Mouse (Mus musculus): ENCODE measurements at regions not wholly inside any gene's neighbourhood (a gene's known extent, or its start where the extent isn't known, plus 50 kb on each side); places are given as distances from the start of the nearest gene placed in this dataset.

DNA sequence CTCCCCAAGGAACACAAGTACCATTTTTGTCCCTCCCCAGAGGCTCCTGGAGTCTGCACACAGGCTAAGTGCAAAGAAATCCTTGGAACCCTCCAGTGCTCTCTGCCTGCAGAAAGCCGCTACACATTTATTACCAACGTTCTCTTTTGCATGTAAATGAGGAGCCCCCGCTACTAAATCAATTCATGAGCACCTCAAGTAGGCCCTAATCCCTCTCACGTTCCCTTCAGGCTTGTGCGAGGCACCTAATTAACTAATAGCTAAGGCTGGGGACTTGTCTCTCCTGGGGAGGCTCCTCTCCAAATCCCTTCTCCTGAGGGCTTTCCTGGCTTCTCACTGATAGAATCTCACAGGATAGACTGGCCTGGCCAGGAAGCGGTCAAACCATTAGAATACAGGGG lies 568.6 kb upstream of the Adam5 start:
- no peak for DNase-seq (ENCODE audit: low spot score in 2 of 2)

DNA sequence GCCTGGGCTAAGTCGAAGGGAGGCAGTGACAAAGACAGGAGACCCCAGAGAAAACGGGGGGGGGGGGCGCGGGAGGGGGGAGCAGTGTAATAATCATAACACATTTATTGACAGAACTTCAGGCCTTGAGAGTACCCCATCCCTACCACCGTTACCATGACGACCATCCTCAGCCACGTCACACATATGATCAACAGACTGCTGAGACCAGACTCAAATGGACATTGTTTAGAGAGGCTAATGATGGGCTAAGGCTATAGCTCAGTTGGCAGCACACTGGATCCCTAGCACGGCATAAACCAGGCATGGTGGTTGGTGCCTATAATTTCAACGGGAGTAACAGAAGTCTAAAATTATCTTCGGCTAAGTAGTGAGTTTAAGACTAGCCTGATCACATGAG lies 565.8 kb upstream of the Adam5 start:
- DNase-seq (ENCODE audit: low spot score in 2 of 2), result no peak

DNA sequence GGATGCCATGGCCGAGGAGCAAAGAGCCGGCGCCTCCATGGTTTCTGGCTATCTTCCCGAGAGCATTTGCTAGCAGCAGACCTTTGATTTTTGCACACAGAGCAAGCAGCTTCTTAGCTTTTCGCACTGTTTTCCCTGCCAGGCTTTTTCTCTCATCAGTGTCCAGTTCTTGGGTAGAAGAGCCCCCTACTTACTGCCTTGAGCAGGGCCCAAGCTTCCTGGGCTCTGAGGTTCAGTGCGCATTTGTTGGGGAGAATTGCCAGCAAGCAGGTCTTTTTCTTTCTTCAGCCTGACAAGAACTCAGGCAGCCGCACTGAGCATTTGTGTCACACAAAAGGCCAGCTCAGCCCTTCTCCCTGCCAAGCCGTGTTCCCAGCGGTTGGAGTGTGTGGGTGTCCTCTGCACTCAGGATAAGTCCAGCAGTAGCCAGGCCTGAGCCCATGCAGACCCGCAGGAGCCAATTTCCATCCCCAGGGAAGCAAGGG lies 565.2 kb upstream of the Adam5 start:
- DNase-seq (ENCODE audit: low spot score in 2 of 2), result no peak

DNA sequence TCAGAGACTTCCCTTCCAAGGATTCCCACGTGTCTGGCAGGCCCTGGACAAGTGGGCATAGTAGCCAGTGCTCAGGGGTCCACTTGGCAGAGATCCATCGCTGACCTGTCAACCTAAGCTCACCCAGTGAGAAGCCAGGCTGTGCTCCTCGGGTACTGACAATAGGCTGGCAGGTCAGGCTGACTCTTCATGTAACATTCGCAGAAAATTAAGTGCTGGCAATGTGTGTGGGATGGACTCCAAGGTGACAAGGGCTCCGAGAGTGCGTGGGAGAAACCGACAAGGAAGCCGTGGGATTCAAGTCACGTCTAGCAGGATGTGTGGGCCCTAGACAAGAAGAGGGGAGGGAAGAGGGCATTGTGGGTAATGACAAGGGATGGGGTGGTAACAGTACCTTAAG lies 564.6 kb upstream of the Adam5 start:
- DNase-seq (ENCODE audit: low spot score in 2 of 2), result no peak

DNA sequence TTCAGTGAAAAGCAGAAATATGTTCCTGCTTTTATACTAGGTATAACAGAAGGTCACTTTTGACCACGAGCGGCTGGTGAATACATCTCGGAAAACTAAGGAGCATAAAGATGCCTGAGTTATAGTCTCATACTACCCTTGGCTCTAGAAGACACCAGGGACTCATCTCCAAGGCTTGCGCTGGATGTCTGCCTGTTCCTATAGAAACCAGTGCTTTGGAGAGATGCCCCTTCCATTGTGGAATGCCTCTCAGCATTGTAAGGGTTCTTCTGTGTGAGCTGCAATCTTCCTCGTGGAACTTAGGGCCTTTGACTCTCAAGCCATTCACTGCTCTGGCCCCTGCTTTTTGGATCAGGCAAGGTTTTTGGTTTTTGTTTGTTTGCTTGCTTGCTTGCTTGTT lies 561.0 kb upstream of the Adam5 start:
- no peak for DNase-seq (ENCODE audit: low spot score in 2 of 2)

DNA sequence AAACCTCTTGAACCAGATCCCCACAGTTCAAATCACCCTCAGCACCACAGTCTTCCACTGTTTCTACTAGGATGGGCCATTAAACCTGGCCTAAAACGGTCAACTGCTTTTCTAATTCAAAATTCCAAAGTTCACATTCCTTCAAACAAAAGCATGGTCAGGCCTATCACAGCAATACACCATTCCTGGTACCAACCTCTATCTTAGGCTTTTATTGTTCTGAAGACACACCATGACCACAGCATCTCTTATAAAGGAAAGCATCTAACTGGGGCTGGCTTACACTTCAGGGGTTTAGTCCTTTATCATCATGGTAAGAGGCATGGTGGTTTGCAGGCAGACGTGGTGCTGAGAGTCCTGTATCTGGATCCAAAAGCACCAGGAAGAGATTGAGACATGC lies 560.4 kb upstream of the Adam5 start:
- no peak for DNase-seq (ENCODE audit: low spot score in 2 of 2)

DNA sequence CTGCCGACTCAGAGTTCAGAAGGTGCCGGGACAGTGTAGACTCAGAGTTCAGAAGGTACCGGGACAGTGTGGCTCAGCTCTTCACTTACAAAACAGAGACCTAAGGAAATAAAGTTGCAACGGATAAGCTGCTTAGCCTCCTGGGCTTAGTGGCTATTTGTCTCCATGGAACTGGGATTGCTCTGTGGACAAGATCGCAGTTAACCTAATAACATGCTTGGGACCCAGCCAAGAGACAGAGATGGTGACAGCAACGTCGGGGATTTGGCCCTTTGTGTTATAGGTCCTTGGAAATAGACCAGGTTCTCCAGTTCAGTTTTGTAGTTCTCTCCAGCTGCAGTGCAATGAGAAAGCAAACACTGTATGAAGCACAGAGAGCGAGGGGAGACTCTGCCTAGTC lies 549.1 kb upstream of the Adam5 start:
- no peak for DNase-seq (ENCODE audit: low spot score in 2 of 2)

DNA sequence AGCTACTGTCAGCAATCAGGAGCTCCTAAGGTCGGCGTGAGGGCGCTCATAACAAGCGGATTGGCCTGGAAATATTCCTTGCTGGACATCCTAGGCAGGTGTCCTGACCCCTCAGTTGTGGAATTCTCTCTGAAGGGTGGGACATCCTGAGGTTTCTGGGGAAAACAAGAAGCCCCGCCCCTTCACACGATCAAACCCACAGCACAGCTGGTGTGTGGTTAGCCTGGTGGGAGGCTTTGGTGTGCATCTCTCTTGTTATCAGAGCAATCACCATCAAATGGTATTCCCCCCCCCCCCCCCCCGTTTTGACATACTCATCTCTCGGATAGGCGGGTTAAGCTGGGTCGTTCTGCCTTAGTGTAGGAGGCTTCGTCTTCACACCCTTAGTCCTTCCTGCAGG lies 546.8 kb upstream of the Adam5 start:
- DNase-seq (ENCODE audit: low spot score in 2 of 2), result no peak

DNA sequence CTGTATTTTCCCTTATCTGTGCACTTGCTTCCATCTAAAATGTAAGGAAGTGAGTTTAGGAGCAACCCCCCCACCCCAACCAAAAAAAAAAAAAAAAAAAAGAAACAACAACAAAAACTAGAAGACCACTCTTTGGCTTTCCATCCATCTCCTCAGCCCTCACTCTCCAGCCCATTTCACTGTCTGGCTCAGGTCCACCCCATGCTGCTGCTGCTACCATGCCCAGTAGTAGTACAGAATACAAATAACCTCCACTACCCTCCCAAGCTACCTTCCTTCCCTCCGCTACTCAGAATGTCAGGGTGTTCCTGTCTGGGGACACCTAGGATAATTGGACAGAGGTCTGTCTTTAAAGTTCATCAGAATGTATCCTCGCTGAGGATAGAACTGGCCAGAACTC lies 545.2 kb upstream of the Adam5 start:
- DNase-seq (ENCODE audit: low spot score in 2 of 2), result no peak

DNA sequence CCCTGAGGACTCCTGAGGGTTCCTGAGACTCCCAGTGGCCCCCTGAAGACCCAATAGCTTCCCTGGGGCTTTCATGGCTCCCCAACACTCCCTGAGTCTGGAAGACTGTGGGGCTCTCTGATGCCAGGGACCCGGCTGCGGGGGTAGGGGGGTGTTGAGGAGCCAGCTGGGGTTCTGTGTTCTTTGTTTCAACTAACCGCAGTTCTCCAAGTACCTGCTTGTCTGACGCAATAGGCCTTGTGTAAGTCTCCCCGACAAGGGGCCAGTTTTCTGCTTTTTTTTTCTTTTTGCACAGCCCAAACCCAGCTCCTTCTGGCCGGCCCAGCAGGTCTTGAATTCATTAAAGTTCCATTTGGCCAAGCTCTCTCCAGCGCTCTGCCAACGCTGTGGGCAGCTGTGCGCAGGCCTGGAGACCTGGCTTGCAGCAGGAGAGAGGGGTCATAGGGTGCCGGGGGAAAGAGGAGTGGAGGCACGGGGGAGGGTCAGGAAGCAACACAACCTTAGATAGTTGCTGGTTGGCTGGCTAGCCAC lies 544.5 kb upstream of the Adam5 start:
- no peak for DNase-seq (ENCODE audit: low spot score in 2 of 2)

DNA sequence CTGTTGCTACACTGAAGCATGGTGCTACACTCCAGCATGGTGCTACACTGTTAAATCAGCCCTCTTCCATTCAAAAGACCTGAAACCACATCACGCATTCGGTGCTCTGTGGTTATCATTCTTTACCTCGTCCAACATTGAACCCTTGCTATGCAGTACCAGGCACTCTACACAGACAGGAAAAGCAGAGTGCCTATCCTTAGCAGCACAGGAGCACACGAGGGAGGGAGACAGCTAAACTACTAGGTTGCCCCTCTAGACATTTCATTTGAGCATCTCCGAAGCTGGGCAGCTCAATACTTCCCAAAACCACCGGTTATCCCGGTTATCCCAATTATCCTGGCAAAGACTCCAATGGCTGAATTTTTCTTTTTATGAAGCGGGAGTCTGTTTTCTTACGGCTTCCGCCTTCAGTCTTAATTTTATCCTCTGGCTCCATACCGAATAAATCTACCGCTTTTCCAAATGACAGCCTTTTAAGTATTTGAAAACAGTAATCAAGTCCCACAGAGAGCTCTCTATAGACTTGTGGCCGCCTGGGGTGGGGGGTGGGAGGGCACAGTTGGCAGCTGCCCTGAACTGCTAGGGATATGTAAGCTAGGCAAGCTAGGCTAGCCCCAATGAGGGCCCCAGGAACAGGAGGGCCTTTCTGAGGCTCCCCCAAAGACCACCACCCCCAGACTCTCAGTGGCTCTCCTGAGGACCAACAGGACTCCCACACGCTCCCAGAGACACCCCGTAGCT lies 543.8 kb upstream of the Adam5 start:
- no peak for DNase-seq (ENCODE audit: low spot score in 2 of 2)

DNA sequence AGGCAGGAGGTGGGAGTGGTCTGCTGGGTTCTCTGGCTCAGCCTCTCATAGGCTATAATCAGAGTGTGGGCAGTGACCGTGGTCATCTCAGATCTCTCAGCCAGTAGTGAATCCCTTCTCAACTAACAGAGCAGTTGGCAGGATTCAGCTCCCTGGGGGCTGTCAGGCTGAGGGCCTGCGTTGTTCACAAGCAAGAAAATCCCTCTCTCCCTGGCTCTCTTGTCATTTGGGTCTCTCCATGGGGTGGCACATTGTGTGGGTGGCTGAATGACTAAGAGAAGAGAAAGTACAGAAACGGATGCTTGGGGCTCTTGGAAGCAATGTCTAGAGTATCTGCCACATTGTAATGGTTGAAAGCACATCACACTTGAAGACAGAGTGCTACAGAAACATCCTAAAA lies 542.0 kb upstream of the Adam5 start:
- no peak for DNase-seq (ENCODE audit: low spot score in 2 of 2)

DNA sequence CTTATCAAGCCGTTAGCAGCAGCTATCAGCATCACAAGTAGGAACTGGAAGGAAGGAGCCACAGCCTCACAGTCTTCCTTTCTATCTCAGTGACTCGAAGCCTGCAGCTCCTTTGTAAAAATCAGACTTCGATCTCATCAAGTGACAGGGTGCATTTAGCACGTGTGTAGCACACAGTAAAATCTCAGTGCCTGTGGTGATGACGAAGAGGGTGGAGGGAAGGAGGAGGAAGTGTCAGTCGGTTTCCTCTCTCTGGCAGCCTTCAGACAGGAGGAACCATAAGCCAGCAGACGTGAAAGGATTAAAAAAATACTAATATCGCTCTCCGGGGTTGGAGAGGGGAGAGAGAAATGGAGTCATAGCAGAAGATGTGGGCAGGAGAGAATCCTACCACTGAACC lies 538.5 kb upstream of the Adam5 start:
- no peak for DNase-seq (ENCODE audit: low spot score in 2 of 2)

DNA sequence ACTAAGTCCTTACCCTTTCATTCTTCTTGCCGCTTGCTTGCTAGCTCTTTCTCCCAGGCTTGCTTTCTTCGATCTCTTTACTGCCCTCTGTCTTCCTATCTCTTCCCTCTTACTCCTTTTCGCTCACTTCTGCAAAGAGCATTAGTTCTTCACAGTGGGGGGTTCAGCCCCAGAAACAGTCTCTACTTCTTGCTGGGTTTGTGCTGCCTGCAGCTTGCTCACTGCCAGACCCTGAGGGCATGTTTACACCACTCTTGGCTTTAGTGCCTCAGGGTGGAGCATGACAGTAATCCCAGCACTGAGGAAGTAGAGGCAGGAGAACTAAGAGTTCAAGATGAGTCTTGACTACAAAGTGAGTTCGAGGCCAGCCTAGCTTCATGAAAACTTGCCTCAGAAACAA lies 538.0 kb upstream of the Adam5 start:
- no peak for DNase-seq (ENCODE audit: low spot score in 2 of 2)

DNA sequence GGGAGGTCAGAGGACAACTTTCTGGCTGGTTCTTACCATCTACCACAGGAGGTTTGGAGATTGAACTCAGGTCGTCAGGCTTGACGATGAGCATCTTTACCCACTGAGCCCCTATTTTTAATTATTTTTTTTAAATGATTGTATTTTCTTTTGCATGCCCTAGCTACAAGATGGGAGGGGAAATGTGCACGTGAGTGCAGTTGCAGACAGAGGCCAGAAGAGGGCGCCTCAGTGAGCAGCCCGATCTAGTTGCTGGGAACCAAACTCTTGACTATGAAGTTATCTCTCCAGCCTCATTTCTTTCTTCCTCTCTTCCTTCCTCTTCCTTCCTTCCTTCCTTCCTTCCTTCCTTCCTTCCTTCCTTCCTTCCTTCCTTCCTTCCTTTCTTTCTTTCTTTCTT lies 537.3 kb upstream of the Adam5 start:
- DNase-seq (ENCODE audit: low spot score in 2 of 2), result no peak

DNA sequence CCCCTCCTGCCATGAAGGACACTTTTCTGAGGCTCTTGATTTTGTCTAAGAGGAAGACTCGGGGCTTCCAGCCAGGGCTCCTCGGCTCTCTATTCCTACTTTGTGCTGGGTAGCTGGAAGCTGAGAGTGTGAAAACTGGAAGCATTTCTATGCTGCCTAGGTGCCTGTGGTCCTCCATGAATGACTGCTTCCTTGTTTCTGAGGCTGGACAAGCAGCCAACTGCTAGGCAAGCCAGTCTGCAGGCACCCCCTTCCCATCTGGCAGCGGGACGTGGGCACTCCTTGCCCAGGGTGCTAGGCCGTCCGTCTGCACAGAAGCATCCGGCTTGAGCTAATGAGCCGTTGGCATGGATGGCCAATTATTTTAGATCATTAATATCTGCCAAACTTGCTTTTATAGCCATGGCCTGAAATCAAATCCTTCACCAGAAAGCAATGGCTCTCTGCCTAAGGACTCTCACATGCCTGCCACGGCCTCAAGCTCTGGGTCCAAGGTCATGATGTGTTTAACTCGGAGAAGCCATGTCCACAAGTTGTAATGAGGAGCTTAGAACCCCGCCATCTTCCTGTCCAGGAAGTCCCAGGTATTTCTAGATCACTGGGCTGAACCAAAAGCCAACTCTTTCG lies 534.5 kb upstream of the Adam5 start:
- DNase-seq (ENCODE audit: low spot score in 2 of 2), result no peak

DNA sequence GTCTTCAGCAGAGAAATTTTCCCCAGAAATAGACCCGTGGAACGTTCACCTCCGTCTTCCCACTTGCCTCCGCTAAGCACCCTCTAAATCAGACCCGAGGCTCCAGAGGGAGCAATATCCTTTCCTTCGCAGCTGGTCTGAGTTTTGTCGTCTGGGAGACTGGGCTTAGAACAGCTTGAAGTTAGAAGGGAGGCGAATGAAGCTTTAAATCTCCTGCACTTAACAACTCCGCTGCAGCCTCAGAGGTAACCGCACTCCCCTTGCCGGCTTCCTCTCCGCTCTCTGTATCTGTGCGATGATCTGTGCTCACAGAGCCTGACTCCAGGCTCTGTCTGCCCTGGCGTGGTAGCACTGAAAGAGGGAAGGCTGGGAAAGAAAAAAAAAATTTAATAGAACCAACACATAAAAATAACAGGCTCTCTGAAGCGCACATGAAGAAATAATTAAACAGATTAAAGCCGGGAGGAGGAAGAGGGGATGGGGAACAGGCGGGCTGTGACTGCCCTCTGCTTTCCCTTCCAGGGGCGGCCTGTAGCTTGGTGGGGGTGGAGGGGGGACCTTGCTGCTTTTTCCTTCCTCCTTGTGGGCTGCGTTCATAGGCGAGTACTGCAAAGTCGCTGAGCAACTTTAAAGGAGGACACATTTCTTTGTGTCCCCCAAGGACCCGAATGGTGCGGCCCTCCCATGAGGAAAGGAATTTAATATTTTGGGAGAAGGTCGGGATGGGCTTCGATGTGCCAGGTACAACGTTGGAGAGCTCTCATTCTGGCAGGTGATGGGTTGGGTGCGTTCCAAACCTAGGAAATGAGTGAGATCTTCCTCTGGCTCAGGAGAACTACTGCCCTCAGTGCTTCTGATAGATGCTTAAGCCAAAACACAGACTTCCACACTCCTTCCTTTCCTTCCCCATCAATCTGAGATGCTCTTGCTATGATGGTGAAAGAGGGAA lies 529.9 kb upstream of the Adam5 start:
- no peak for DNase-seq (ENCODE audit: low spot score in 2 of 2)

DNA sequence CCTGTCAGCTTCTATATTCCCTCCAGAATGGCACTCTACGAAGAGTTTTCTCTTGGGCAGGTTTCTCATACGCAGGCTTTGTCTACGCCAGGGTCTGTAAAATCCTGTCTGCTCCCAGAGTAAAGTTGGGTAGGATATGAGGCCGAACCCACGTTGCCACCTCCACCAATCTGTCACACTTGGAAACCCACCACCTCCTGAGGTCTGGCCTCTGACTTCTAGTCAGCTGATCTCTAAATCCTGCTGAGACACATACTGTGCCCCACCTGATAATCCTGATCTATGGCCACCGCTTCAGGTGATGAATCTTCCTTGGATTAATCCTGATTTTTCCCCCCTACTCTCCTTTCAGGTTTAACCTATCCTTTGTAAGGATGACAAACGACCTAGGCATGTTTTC lies 529.2 kb upstream of the Adam5 start:
- no peak for DNase-seq (ENCODE audit: low spot score in 2 of 2)

DNA sequence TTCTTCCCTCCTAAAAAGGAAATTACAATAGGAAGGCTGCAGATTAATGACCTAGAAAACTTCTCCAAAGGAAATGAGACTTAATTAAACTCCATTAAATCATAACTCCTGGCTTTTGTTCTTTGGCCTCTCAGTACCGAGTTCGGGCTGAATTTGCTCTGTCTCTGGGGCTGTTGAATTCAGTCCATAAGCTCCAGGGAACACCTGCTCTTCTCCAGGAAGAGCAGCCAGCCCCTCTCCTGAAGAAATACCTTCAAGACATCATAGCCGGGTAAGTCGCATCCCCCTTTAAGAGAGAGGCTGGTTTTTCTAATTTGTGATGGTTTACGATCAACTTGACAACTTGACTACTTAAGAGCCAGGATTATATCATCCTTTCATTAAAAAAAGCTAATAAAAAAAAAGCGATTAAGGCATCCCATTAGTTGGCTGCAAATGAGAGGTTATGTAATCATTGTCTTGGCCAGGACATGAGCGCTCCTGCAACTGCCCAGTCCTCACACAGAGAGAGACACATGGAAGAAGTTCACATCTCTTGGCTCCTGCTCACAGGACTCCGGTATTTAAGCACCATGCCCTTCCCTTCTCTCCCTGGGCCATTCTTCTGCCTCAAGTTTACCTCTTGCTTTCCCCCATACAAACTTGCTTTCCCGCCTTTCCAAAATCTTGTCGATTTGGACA lies 524.0 kb upstream of the Adam5 start:
- no peak for DNase-seq (ENCODE audit: low spot score in 2 of 2)

DNA sequence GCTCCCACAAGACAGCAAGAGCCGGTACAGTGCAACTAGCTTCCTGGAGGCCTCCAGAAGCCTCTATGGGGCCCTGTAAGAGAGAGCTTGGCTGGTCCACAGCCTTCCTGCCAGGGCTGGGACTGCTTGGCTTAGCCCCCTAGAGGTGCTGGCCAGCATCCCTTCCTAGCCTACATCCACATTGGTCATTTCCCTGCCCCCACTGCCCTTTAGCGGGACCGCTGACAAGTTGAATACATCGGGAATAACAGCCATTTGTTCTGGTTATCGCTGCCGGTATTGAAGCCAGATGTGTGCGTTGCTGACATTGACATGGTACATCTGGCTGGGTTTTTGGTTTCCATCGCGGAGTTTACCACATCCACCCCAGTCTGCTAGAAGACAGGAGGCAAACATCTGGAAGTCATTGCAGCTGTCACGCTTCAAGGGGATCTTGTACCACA lies 519.0 kb upstream of the Adam5 start:
- DNase-seq (ENCODE audit: low spot score in 2 of 2), result no peak

DNA sequence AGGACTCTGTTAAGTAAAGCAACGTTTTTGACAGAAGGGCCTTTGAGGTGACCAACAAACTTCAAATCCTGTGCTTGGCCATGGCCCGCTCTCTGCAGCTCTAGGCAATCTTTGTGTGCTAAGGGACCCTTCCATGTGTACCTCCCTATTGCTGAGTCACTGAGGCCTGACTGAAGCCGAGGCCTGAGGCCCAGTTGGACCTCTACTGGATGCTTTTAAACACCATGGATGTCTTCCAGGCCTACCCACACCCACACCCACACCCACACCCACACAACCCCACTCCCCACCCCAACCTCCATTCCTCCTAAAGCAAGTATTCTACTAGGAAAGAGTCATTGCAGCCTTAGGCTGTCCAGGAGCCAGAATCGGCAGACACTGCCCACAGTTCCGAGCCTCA lies 518.3 kb upstream of the Adam5 start:
- no peak for DNase-seq (ENCODE audit: low spot score in 2 of 2)

DNA sequence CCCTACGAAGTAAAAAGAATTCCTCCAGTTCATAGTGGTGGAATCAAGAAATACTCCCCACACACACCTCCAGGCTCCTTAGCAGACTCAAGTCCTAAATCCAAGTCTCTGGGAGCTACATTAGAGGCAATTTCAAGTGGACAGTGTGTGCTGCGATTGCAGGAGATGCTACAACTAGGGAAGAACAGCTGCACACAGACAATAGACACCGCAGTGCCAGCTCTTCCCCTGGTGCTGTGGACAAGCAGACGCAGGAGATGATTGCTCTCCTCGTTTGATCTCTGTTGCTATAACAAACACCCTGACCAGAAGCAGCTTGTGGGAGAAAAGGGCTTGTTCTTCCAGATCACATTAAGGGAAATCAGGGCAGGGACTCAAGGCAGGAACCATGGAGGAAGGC lies 517.1 kb upstream of the Adam5 start:
- DNase-seq (ENCODE audit: low spot score in 2 of 2), result no peak

Measured in natural killer cell, adult 2 months (primary cell).